In genomic region chr10:95940901-95941767, GRCm38 (mm10) we compare ENCODE assay signal across 8 mouse cellular contexts. TPM values are rescaled to one million over a fixed set of nuclear protein-coding genes. Genes with fewer than 3 reads are reported as not detected.
DNase-seq lines count a peak whose midpoint lies in the region; ATAC-seq and TF ChIP-seq lines count a peak whose summit lies in the region.

No protein-coding gene starts in this region.

- H3K4me2 ChIP-seq in hindbrain, postnatal 0 days (ENCODE audit: low read depth, low read length): peak overlapping the region; percentile 89
- H3K4me2 ChIP-seq in midbrain, embryonic 11.5 days: peak overlapping the region; percentile 89

- 4% methylated on average over 69 of the region's 69 CpGs for WGBS in embryonic facial prominence, embryonic 10.5 days
- 4% methylated on average over 50 of the region's 69 CpGs for WGBS in hindbrain, postnatal 0 days
- 5% methylated on average over 61 of the region's 69 CpGs for WGBS in midbrain, embryonic 11.5 days

- peak overlapping the region; percentile 94 for H3K27ac ChIP-seq in layer of hippocampus, adult 2 months
- peak overlapping the region; percentile 91 for H3K27ac ChIP-seq in embryonic facial prominence, embryonic 10.5 days (replicated peaks)
- peak overlapping the region; percentile 90 for H3K27ac ChIP-seq in hindbrain, postnatal 0 days
- peak overlapping the region; percentile 87 for H3K27ac ChIP-seq in midbrain, embryonic 11.5 days (ENCODE audit: low read depth, low read length)

- no peaks in the 10 kb centered on the region for H3K27me3 ChIP-seq in embryonic facial prominence, embryonic 10.5 days (replicated peaks; ENCODE audit: low read depth, poor library complexity, severe bottlenecking)
- H3K27me3 ChIP-seq in hindbrain, postnatal 0 days (ENCODE audit: insufficient read depth, low read length): no peaks in the 10 kb centered on the region
- H3K27me3 ChIP-seq in midbrain, embryonic 11.5 days (ENCODE audit: control insufficient read depth, insufficient read depth, low read length): no peaks in the 10 kb centered on the region

- H3K4me3 ChIP-seq in layer of hippocampus, adult 2 months: peak overlapping the region; percentile 86
- H3K4me3 ChIP-seq in embryonic facial prominence, embryonic 10.5 days: peak overlapping the region; percentile 73
- H3K4me3 ChIP-seq in hindbrain, postnatal 0 days (ENCODE audit: low read length): peak overlapping the region; percentile 82
- peak overlapping the region; percentile 72 for H3K4me3 ChIP-seq in midbrain, embryonic 11.5 days (ENCODE audit: low read depth, low read length)

- H3K36me3 ChIP-seq in embryonic facial prominence, embryonic 10.5 days (replicated peaks): 0 out of 2 replicates have a peak, but pooled peaks cover 3% of the 10 kb centered on the region
- H3K36me3 ChIP-seq in hindbrain, postnatal 0 days (ENCODE audit: insufficient read depth, low read length): no peaks in the 10 kb centered on the region
- H3K36me3 ChIP-seq in midbrain, embryonic 11.5 days (ENCODE audit: control insufficient read depth, insufficient read depth, low read length): no peaks in the 10 kb centered on the region

- H3K9ac ChIP-seq in hindbrain, postnatal 0 days (replicated peaks; ENCODE audit: low read length): peak overlapping the region; percentile 83
- peak overlapping the region; percentile 83 for H3K9ac ChIP-seq in midbrain, embryonic 11.5 days (ENCODE audit: low read length)

- H3K9me3 ChIP-seq in embryonic facial prominence, embryonic 10.5 days: no peaks in the 10 kb centered on the region
- no peaks in the 10 kb centered on the region for H3K9me3 ChIP-seq in hindbrain, postnatal 0 days (ENCODE audit: low read length)
- no peaks in the 10 kb centered on the region for H3K9me3 ChIP-seq in midbrain, embryonic 11.5 days (ENCODE audit: control insufficient read depth, low read length)

- no peak for TF ChIP-seq CTCF in layer of hippocampus, adult 2 months (conservative IDR thresholded peaks at IDR 0.05)
- TF ChIP-seq CTCF in hindbrain, postnatal 0 days (IDR thresholded peaks at IDR 0.05; ENCODE audit: low read depth): no peak

- H3K4me1 ChIP-seq in embryonic facial prominence, embryonic 10.5 days: peaks cover 19% of the 10 kb centered on the region
- H3K4me1 ChIP-seq in hindbrain, postnatal 0 days (ENCODE audit: insufficient read depth, low read length): peaks cover 10% of the 10 kb centered on the region; the same call in 1 of the 2 replicates
- H3K4me1 ChIP-seq in midbrain, embryonic 11.5 days (ENCODE audit: control insufficient read depth, insufficient read depth, low read length): peaks cover 7% of the 10 kb centered on the region; the same call in 1 of the 2 replicates

- DNase-seq in layer of hippocampus, adult 2 months (ENCODE audit: low spot score in 2 of 2): peak; percentile 10 to 18
- no peak for DNase-seq in layer of hippocampus, adult 11-12 months (ENCODE audit: low spot score)
- DNase-seq in MEL-GATA-1-ER (ENCODE audit: extremely low read depth, low read depth): peak; percentile 16
- DNase-seq in embryonic facial prominence, embryonic 10.5 days (ENCODE audit: low spot score): no peak
- peak; percentile 74 for DNase-seq in hindbrain, postnatal 0 days (ENCODE audit: low spot score)
- peak; percentile 98 for DNase-seq in midbrain, embryonic 11.5 days (ENCODE audit: low spot score, missing footprints)
- DNase-seq in yolk sac, embryonic 10.5 days (ENCODE audit: low spot score): no peak
- no peak for DNase-seq in frontal cortex, postnatal 10 days (ENCODE audit: low spot score in 2 of 2)

- no peak; the same call in 1 of the 2 replicates for ATAC-seq in hindbrain, postnatal 0 days
- peak; percentile 86 for ATAC-seq in midbrain, embryonic 11.5 days (ENCODE audit: low FRiP score)

RNA-seq across cellular contexts. Expression of gene Eea1, which starts 0.7 kb away (rescaled TPM):
- total RNA-seq in layer of hippocampus, adult 2 months (2021): 10 to 100 TPM; 37.0 to 37.6 TPM
- 9.0 and 10.2 TPM in 2 replicates for polyA plus RNA-seq in embryonic facial prominence, embryonic 10.5 days (2016; fragmentation: Nextera tagmentation; extraction: Ambion mirVana)
- total RNA-seq in hindbrain, postnatal 0 days (2014; rRNA removed): 12.3 and 14.6 TPM in 2 replicates
- 27.3 and 27.5 TPM in 2 replicates for polyA plus RNA-seq in hindbrain, postnatal 0 days (2015; fragmentation: Nextera tagmentation; extraction: Ambion mirVana)
- 14.7 and 14.8 TPM in 2 replicates for polyA plus RNA-seq in midbrain, embryonic 11.5 days (2014; fragmentation: Nextera tagmentation; extraction: Ambion mirVana)

Comparison
In these comparisons a context has a peak if more than half of its experiments do, and no peak if none do; other contexts are left out.
1. DNase-seq: peak in layer of hippocampus, adult 2 months (2 of 2), MEL-GATA-1-ER (single experiment), hindbrain, postnatal 0 days (single experiment) and midbrain, embryonic 11.5 days (single experiment); none in layer of hippocampus, adult 11-12 months (single experiment), embryonic facial prominence, embryonic 10.5 days (single experiment), yolk sac, embryonic 10.5 days (single experiment) and frontal cortex, postnatal 10 days (0 of 2).
2. Peak in every context shown above with its lines, with median percentiles within 50 percentile points of each other: H3K27ac ChIP-seq and H3K4me3 ChIP-seq.